Mouse (Mus musculus): ENCODE measurements around the gene Gm10837. TPM values are rescaled to one million over a fixed set of nuclear protein-coding genes. Genes with fewer than 3 reads are reported as not detected.

The Gm10837 gene
- polyA plus RNA-seq (2017; shearing (Covaris generic)): not detected

DNA sequence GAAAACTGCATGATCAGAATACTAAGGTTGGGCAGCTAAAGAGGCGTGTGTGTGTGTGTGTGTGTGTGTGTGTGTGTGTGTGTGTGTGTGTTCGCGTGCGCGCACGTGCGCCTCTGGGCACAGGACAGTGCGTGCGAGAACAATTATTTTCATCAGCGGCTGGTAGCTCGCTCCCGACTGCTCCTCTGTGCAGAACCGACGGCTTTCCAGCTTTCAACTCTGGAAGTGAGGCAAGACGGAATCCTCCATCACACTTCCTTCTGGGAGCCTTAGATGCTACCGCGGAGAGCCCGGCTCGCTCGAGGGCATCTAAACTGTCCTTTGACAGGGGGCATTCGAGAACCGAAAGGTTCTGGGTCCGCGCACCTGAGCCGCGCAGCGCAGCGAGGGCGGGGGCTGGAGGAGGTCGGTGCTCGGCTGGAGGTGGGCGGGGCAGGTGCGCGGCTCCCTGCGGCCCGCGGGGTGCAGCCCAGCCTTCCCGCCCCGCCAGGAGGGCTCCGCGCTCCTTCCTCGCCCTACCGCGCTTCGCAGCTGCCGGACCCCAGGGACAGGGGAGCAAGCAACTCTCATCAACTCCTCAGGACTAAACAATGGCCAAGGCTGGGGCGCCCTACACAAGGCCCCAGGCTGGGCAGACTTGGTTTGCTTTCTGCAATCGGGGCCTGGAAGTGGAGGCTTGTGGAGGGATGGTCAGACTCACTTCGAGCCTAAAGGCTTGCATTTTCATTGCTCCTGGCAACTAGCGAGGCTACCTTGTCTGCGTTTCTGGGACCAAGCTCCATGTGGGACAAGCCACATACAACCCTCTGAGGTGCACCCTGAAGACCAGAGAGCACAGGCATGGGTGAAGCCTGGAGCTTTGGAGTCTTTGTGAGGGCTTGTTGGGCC lies at the start of gene Gm10837:
TSS of gene Gm10837 (plus strand) at position 146 of the 888 bp plus-strand sequence.

DNA sequence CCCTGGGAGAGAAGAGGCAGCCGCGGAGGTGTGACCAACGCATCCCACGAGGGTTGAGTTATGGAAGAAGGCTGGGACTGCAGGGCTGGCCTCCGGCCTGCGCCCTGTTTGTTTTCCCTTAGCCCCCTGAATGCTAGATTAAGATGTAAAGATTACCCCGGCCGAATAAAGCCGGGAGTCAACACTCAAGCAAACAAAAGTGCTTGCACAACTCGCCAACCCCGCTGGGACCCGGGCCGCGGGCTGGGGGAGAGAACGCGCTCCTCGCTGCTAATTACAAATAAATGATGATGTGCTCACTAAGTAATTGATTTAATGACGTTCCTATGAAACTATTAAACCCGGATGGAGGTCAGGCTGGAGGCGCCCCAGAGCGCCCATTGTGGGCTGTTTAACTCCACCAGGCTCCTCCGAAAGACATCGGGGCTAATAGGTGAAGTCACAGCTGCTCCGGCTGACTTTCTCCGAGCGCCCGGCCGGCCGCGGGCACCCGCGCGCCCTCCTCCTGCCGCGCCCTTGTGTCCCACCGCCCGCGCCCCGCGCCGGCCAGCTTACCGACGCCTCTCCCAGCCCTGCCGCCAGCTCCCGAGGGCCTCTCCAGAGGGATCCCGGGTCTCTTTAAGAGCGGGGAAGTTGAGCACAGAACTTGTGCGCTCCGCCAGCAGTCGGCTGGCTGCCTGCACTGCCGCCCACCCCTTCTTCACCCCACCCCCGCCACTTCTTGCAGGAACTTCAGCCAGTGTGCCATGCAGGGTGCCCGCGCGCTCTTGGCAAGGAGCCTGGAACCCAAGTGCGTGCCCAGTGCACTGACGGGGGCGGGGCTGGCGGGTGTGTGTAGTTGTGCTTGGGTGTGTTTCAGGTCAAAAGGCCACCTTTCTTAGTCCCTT lies 39.6 kb upstream of the Gm10837 start, which contains the start of gene Gm5089:
TSS of gene Gm5089 (minus strand) at position 620 of the 887 bp plus-strand sequence.

DNA sequence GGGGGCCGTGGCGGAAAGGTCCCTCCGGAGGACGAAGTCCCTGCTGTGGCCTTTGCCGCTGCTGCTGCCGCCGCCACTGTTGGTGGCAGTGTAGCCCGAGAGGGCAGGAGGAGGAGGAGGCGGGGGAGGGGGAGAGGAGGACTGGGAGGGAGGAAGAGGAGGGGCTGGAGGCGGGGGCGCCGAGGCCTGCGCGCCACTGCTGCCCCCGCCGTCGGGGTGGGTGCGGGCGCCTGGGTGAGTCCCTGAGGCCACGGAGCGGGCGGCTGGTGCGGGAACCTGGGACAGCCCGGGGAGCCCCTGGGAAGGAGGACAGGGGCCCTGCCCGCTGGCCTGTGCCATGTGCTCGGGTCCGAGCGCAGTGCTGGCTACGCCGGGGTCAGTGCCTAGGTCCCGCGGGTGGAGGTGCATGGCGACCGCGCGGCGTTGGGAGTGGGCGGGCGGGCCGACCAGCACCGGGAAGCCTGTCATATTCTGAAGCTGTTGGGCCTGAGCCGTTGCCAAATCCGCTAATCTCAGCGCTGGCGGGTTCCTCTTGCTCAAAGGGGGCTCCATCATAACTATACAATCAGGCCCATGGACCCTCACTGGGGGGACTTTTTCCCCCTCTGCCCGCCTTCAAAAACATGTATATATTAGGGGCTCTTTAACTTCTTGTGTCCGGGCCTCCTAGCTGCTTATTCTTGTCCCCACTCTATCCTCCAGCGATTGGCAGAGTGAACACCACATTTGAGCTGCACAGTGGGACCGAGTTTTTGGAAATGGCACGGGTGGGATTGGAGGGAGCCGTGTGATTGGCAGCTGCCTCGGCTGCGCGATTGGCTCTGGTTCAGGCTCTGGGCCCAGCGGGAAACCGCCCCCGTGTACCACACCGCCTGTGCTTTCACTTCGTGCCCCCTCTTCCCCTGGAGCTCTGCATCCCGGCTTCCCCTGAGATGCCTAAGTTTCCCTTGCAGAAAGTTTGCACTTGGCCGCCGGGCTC lies 25.3 kb upstream of the Gm10837 start, which contains the start of gene Zic5:
TSS of gene Zic5 (minus strand) at position 915 of the 979 bp plus-strand sequence.

DNA sequence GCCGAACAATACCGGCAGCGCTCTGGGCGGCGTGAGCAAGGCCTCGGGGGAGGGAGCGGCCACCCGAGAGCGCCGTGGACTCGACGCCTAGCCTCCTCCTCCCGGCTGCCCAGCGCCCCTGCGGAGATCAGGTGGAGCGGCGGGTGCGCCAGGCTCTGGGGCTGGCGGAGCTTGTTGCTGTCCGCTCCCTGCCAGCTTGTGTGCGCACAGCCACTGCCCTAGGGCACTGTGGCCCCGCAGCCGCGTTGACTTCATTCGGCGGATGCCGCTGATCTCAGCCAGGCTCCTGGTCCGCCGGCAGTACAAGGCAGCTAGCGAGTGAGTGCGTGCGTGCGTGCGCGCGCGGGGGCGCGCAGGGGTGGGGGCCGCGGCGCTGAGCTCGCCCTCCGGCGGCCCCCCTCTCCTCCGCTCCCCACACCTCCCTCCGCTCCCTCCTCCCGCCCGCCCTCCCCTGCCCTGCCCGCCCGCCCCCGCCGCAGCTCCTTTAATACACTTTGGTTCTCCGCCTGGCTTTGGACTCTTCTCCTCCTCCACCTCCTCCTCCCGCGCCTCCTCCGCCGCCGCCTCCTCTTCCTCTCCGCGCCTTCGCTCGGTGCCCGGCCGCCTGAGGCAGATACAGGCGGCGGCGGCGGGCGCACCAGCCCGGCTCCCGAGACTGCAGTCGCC lies 15.4 kb upstream of the Gm10837 start, which contains the start of gene Zic2:
TSS of gene Zic2 (plus strand) at position 545 of the 666 bp plus-strand sequence.

DNA sequence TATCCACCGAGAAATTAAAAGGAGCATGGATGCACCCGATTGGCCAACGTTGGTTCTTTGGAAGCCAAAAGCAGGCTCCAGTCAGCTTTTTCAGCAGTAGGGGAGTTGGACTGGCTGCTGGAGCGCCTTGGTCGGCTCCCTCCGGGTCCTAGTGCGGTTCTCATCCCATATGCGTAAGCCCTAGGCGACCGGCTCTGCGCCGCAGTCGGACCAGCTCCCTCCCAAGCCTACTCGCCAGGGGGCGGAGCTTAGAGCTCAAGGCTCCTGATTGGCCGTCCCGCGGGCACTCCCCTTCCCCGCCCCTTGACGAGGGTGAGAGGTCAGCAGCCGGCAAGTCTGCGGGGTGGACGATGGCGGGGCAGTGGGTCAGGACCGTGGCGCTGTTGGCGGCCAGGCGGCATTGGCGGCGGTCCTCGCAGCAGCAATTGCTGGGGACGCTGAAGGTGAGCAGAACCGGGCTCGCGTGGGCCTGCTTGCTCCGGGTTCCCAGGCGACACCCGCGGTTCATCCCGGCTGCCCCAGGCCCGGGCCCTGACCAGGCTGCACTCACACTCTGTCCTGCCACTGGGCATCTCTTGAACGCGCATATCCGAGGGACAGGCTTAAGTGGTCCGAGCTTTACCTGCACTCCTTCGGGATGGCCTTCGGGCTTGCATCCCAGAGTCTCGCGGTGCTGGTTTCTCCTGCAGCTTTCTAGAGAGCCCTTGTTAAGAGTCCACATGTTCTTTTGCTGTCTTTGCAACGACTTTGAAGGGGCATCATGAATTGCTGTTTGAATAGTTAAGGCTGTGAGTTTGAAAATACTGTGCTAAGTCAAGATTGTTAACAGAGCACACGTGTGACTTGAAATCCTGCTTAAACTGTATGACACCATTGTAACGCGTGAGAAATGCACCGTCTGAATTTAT lies 43.9 kb downstream of the Gm10837 start, which contains the start of gene Pcca:
TSS of gene Pcca (plus strand) at position 308 of the 908 bp plus-strand sequence.

Other genes with a start within 250 kb of the Gm10837 start
- gene Gm5089, start 39.5 kb upstream of the Gm10837 start, polyA plus RNA-seq (2017; shearing (Covaris generic)): not detected
- not detected for gene Zic5, start 24.9 kb upstream of the Gm10837 start, polyA plus RNA-seq (2017; shearing (Covaris generic))
- gene Zic2, start 15.2 kb upstream of the Gm10837 start, polyA plus RNA-seq (2017; shearing (Covaris generic)): not detected
- 32.8 TPM for gene Pcca, start 43.7 kb downstream of the Gm10837 start, polyA plus RNA-seq (2017; shearing (Covaris generic))

Data from activated CD4-positive, CD25-positive, alpha-beta regulatory T cell, adult 9 weeks (primary cell).